Mouse (Mus musculus): ENCODE measurements around the gene Mbd3. TPM values are rescaled to one million over a fixed set of nuclear protein-coding genes. Genes with fewer than 3 reads are reported as not detected.

Mbd3 gene
- total RNA-seq, 2 experiments from 2014 or later, result 121 to 124 TPM

GRCm38 (mm10) chr10:80403044-80403692, 3.8 kb upstream of the Mbd3 start:
- intact Hi-C loops (cut with DNase I), result no loop called here
- no peak for DNase-seq (ENCODE audit: extremely low spot score in 1 of 2, low spot score in 2 of 2)

GRCm38 (mm10) chr10:80400704-80401161, 1.4 kb upstream of the Mbd3 start:
- intact Hi-C loops (cut with DNase I), result no loop called here
- no peak for DNase-seq (ENCODE audit: extremely low spot score in 1 of 2, low spot score in 2 of 2)

GRCm38 (mm10) chr10:80399973-80400703, 788 bp upstream of the Mbd3 start:
- no peak for DNase-seq (ENCODE audit: extremely low spot score in 1 of 2, low spot score in 2 of 2)
- intact Hi-C loops (cut with DNase I), result no loop called here

- peak; percentile 96 to 99 for DNase-seq (ENCODE audit: extremely low spot score in 1 of 2, low spot score in 2 of 2)
- intact Hi-C loops (cut with DNase I), result no loop called here
Measured at GRCm38 (mm10) chr10:80398719-80399190, 595 bp downstream of the Mbd3 start.

DNA sequence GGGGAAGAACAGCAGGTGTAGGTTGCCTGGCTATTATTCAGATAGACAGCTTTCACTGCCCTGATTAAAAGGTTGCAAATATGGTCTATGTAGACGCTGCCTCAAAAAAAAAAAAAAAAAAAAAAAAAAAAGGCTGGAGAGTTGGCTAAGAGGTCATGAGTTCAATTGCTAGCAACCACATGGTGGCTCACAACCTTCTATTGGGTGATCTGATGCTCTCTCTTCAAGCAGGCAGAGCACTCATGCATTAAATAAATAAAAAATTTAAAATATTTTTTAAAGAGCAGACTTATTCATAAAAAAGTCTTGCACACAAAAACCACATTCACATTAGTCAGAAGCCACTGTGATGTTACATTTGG, 1.2 kb downstream of the Mbd3 start:
- no peak for DNase-seq (ENCODE audit: extremely low spot score in 1 of 2, low spot score in 2 of 2)
- intact Hi-C loops (cut with DNase I), result no loop called here

DNA sequence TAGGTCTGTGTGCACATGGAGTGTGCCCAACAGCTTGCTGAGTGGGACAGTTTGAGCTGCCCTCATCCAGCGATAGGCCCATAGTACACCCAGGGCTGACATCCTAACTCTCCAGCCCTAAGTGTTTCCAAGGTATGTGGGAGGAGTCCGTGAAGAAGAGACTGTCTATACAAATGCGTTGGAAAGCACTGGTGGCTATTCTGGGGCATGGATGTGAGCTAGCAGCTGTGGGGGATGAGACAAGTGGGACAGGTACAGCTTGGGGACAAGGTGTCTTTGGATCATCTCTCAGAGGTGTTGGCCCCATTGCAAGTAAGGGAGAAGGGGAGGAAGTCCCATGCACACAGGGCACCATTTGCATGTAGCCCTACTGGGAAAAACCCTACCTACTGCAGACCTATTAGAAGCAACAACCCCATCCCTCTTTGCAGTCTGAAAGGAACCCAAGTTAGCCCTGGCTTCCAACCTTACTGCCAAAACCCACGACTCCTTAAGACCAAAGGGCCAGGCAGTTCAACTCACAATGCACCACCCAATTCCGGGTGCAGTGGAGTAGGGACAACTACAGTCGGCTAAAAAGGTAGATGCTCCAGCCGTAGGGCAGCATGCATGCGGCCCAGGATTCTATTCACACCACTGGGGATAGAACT, 1.7 kb downstream of the Mbd3 start:
- intact Hi-C loops (cut with DNase I), result no loop called here
- DNase-seq (ENCODE audit: extremely low spot score in 1 of 2, low spot score in 2 of 2), result no peak

- intact Hi-C loops (cut with DNase I), result no loop called here
- DNase-seq (ENCODE audit: extremely low spot score in 1 of 2, low spot score in 2 of 2), result no peak
Measured at GRCm38 (mm10) chr10:80396822-80397523, 2.4 kb downstream of the Mbd3 start.

GRCm38 (mm10) chr10:80395025-80395627, 4.2 kb downstream of the Mbd3 start:
- intact Hi-C loops (cut with DNase I), result no loop called here
- DNase-seq (ENCODE audit: extremely low spot score in 1 of 2, low spot score in 2 of 2), result no peak

GRCm38 (mm10) chr10:80392687-80393086, 6.7 kb downstream of the Mbd3 start:
- intact Hi-C loops (cut with DNase I), result no loop called here
- no peak for DNase-seq (ENCODE audit: extremely low spot score in 1 of 2, low spot score in 2 of 2)

- intact Hi-C loops (cut with DNase I), result no loop called here
- no peak for DNase-seq (ENCODE audit: extremely low spot score in 1 of 2, low spot score in 2 of 2)
Measured at GRCm38 (mm10) chr10:80390697-80391096, 8.7 kb downstream of the Mbd3 start.

- intact Hi-C loops (cut with DNase I), result no loop called here
Measured at GRCm38 (mm10) chr10:80389185-80389708, 10.1 kb downstream of the Mbd3 start.

GRCm38 (mm10) chr10:80388731-80389130, 10.6 kb downstream of the Mbd3 start:
- intact Hi-C loops (cut with DNase I), result no loop called here
- DNase-seq (ENCODE audit: extremely low spot score in 1 of 2, low spot score in 2 of 2), result no peak

More at GRCm38 (mm10) chr10:80389185-80389708, 10.1 kb downstream of the Mbd3 start:
- DNase-seq (ENCODE audit: extremely low spot score in 1 of 2, low spot score in 2 of 2), result no peak

GRCm38 (mm10) chr10:80387522-80387959, 11.8 kb downstream of the Mbd3 start, which contains the start of gene Mex3d:
TSS of gene Mex3d (minus strand) at chr10:80387659.
- peak; percentile 83 to 94 for DNase-seq (ENCODE audit: extremely low spot score in 1 of 2, low spot score in 2 of 2)
- intact Hi-C loops (cut with DNase I), result no loop called here

DNA sequence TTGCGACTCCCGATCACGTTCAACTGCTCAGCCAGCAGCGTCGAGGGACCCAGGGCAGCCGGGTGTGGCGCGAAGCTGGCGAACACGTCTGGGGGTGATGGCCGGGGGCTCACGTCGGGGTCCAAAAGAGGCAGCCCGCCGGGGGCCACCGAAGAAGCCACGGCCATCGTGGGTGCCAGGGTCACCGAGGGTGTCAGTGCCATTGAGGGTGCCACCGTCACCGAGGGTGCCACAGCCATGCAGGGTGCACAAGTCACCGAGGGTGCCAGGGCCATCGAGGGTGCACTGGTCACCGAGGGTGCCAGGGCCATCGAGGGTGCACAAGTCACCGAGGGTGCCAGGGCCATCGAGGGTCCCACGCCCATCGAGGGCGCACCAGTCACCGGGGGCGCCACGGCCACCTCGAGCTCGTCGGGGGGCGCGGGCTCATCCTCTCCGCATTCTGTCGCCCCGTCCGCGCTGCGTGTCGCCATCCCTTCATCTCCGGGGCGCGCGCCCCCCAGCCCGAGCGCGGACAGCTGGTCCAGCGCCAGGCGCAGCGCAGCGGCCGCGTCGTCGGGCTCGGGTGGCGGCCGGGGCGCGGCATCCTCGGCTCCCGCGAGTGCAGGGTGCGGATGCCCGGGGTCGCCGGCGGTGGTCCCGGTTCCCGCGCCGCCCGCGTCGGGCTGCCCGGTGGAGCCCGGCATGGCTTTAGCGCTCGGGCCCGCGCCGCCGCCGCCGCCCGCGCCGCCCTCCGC, 12.4 kb downstream of the Mbd3 start:
- intact Hi-C loops (cut with DNase I), result no loop called here

GRCm38 (mm10) chr10:80385811-80386734, 13.3 kb downstream of the Mbd3 start:
- DNase-seq (ENCODE audit: extremely low spot score in 1 of 2, low spot score in 2 of 2), result peak in 1 of 2 experiments; percentile 74
- intact Hi-C loops (cut with DNase I), result no loop called here

More for the DNA sequence above, 12.4 kb downstream of the Mbd3 start:
- DNase-seq (ENCODE audit: extremely low spot score in 1 of 2, low spot score in 2 of 2), result peak in 1 of 2 experiments; percentile 68

GRCm38 (mm10) chr10:80385310-80385709, 14.0 kb downstream of the Mbd3 start:
- intact Hi-C loops (cut with DNase I), result no loop called here
- no peak for DNase-seq (ENCODE audit: extremely low spot score in 1 of 2, low spot score in 2 of 2)

DNA sequence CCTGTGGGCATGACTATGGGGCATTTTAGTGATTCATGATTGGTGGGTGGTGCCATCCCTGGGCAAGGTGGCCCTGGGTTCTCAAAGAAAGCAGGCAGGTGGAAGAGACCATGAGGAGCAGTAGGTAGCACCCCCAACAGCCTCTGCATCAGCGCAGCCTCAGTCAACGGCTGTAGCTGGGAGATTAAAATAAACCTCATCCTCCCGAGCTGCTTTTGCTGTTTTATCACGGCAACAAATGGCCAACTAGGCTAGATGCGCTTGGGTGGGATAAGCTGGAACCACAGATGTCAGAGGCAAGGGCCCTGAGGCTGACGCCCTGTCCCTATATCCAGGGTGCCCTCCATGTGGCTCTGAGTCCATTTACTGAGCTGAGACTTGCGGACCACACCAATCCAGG, 14.6 kb downstream of the Mbd3 start:
- intact Hi-C loops (cut with DNase I), result no loop called here
- no peak for DNase-seq (ENCODE audit: extremely low spot score in 1 of 2, low spot score in 2 of 2)
